Mouse (Mus musculus) forebrain, postnatal 0 days (tissue): ENCODE data around the gene Smg7. TPM values are rescaled to one million over a fixed set of nuclear protein-coding genes. Genes with fewer than 3 reads are reported as not detected.
A peak's percentile ranks its signal among the peaks of the same experiment; 100 is the strongest.

ENCODE experiments used
- ATAC-seq: fragments of 200-750 bp; cut with Nextera tagmentation; 2 replicates; pipeline ENCODE4 v1.8.0; 2017; ENCODE audit warnings: mild to moderate bottlenecking, moderate library complexity
- DNase-seq: peaks from one replicate; pipeline ENCODE4 v3.0.0-alpha.2; 2015
- H3K27ac ChIP-seq: fragments of 300-500 bp; sonication (generic); 2 replicates; pipeline ENCODE4 v1.5.1; 2014; ENCODE audit warnings: low read depth, mild to moderate bottlenecking, antibody characterized with exemption, low read length, moderate library complexity, mixed read lengths
- H3K27me3 ChIP-seq: fragments of 300-500 bp; sonication (generic); 2 replicates; pipeline ENCODE4 v1.6.1; 2014; ENCODE audit warnings: mild to moderate bottlenecking, low read length, mixed read lengths; ENCODE audit not compliant: insufficient read depth
- H3K36me3 ChIP-seq: fragments of 300-500 bp; sonication (generic); 2 replicates; pipeline ENCODE4 v1.6.1; 2014; ENCODE audit warnings: mild to moderate bottlenecking, moderate library complexity; ENCODE audit not compliant: insufficient read depth
- H3K4me1 ChIP-seq: fragments of 300-500 bp; sonication (generic); 2 replicates; pipeline ENCODE4 v1.6.1; 2014; ENCODE audit warnings: antibody characterized with exemption; ENCODE audit not compliant: insufficient read depth
- H3K4me2 ChIP-seq: fragments of 300-500 bp; sonication (generic); 2 replicates; pipeline ENCODE4 v1.6.1; 2014; ENCODE audit warnings: low read depth, mild to moderate bottlenecking, moderate library complexity
- H3K4me3 ChIP-seq: fragments of 300-500 bp; sonication (generic); 2 replicates; pipeline ENCODE4 v1.5.1; 2014; ENCODE audit warnings: low read depth, low read length, mixed read lengths
- H3K9ac ChIP-seq: fragments of 300-500 bp; sonication (generic); 2 replicates; pipeline ENCODE4 v1.6.1; 2014; ENCODE audit warnings: mild to moderate bottlenecking
- H3K9me3 ChIP-seq: fragments of 300-500 bp; sonication (generic); 2 replicates; pipeline ENCODE4 v1.6.1; 2016; ENCODE audit warnings: low read length
- CTCF ChIP-seq: sonication (generic); IDR thresholded peaks from 2 replicates; pipeline ENCODE4 v1.5.1; 2016; ENCODE audit warnings: antibody characterized with exemption, control low read depth, low read depth
- WGBS: fragments of 180-500 bp; shearing (Covaris S2); extraction: QIAGEN DNeasy Blood & Tissue Kit; methylation state at CpG from one replicate; pipeline ENCODE4 v1.1.7; 2014; 5-methylcytosine and 5-hydroxymethylcytosine counted together
- polyA plus RNA-seq: library from polyadenylated mRNA; unstranded; fragments of >200 nt; fragmentation: Nextera tagmentation; extraction: Ambion mirVana; gene quantifications from 2 replicates; pipeline ENCODE4 v1.2.1, GENCODE M21; 2015
- total RNA-seq: library from RNA; depleted of rRNA; stranded (reverse); fragments of >200 nt; gene quantifications from 2 replicates; pipeline ENCODE4 v1.2.3, GENCODE M21; 2014

Gene Smg7
- total and polyA plus RNA-seq, 2 experiments from 2014 or later: 26.1 to 67.7 TPM

GRCm38 (mm10) chr1:152916936-152917335 is 14.5 kb upstream of the Smg7 start:
- 0 out of 2 replicates have a peak, but pooled peaks cover 4% of the 10 kb centered on the region for H3K4me1 ChIP-seq
- WGBS: 94% methylated on average over 5 of the region's 5 CpGs
- no peak for DNase-seq
- H3K4me2 ChIP-seq: no peak overlapping the region
- H3K4me3 ChIP-seq: no peak overlapping the region
- no peaks in the 10 kb centered on the region for H3K9me3 ChIP-seq
- H3K27ac ChIP-seq: no peak overlapping the region
- no peak for ATAC-seq
- H3K9ac ChIP-seq: no peak overlapping the region
- TF ChIP-seq CTCF: no peak
- H3K36me3 ChIP-seq: no peaks in the 10 kb centered on the region
- no peaks in the 10 kb centered on the region for H3K27me3 ChIP-seq

GRCm38 (mm10) chr1:152915766-152916165 is 13.3 kb upstream of the Smg7 start:
- H3K27ac ChIP-seq: no peak overlapping the region
- H3K4me3 ChIP-seq: no peak overlapping the region
- no peaks in the 10 kb centered on the region for H3K27me3 ChIP-seq
- no peak for TF ChIP-seq CTCF
- 29% methylated on average over 5 of the region's 5 CpGs for WGBS
- no peaks in the 10 kb centered on the region for H3K36me3 ChIP-seq
- no peak overlapping the region for H3K9ac ChIP-seq
- DNase-seq (no peak), ATAC-seq (no peak)
- 0 out of 2 replicates have a peak, but pooled peaks cover 4% of the 10 kb centered on the region for H3K4me1 ChIP-seq
- no peak overlapping the region for H3K4me2 ChIP-seq
- no peaks in the 10 kb centered on the region for H3K9me3 ChIP-seq

GRCm38 (mm10) chr1:152913483-152914460 is 11.3 kb upstream of the Smg7 start:
- H3K36me3 ChIP-seq: no peaks in the 10 kb centered on the region
- WGBS: 79% methylated on average over 6 of the region's 6 CpGs
- TF ChIP-seq CTCF: no peak
- no peaks in the 10 kb centered on the region for H3K27me3 ChIP-seq
- no peak for ATAC-seq
- no peak overlapping the region for H3K4me3 ChIP-seq
- H3K27ac ChIP-seq: no peak overlapping the region
- H3K9ac ChIP-seq: no peak overlapping the region
- H3K9me3 ChIP-seq: no peaks in the 10 kb centered on the region
- H3K4me2 ChIP-seq: no peak overlapping the region
- DNase-seq: no peak
- H3K4me1 ChIP-seq: 0 out of 2 replicates have a peak, but pooled peaks cover 4% of the 10 kb centered on the region

- no peaks in the 10 kb centered on the region for H3K36me3 ChIP-seq
- DNase-seq (peak; percentile 88), ATAC-seq (peak; percentile 23; the same call in 1 of the 2 replicates)
- H3K4me2 ChIP-seq: peak overlapping the region; percentile 65
- peak overlapping the region; percentile 42; the same call in 1 of the 2 replicates for H3K27ac ChIP-seq
- under 1% methylated on average over 14 of the region's 14 CpGs for WGBS
- H3K27me3 ChIP-seq: no peaks in the 10 kb centered on the region
- no peaks in the 10 kb centered on the region for H3K4me1 ChIP-seq
- peak; percentile 80 for TF ChIP-seq CTCF
- peak overlapping the region; percentile 85 for H3K4me3 ChIP-seq
- 0 out of 2 replicates have a peak overlapping the region, but pooled peaks have one; percentile 4 for H3K9ac ChIP-seq
- H3K9me3 ChIP-seq: no peaks in the 10 kb centered on the region
These were observed 2.0 kb upstream of the Smg7 start for GRCm38 (mm10) chr1:152904469-152904868.

- TF ChIP-seq CTCF: no peak
- ATAC-seq: peak; percentile 12
- Histone ChIP-seq H3K4me3 (peak overlapping the region; percentile 85), H3K4me2 (peak overlapping the region; percentile 65), H3K9me3 (no peaks in the 10 kb centered on the region), H3K36me3 (no peaks in the 10 kb centered on the region), H3K4me1 (no peaks in the 10 kb centered on the region), H3K27me3 (no peaks in the 10 kb centered on the region), H3K9ac (peak overlapping the region; percentile 51), H3K27ac (peak overlapping the region; percentile 99)
- DNase-seq: peak; percentile 66
- WGBS: under 1% methylated on average over 36 of the region's 36 CpGs
These were observed 1.2 kb upstream of the Smg7 start for GRCm38 (mm10) chr1:152903591-152904135.

GRCm38 (mm10) chr1:152902665-152903516 is 445 bp upstream of the Smg7 start:
- H3K27ac ChIP-seq: peak overlapping the region; percentile 99
- H3K4me1 ChIP-seq: no peaks in the 10 kb centered on the region
- ATAC-seq (peak; percentile 90), DNase-seq (peak; percentile 99)
- no peaks in the 10 kb centered on the region for H3K36me3 ChIP-seq
- no peaks in the 10 kb centered on the region for H3K27me3 ChIP-seq
- peak overlapping the region; percentile 91 for H3K9ac ChIP-seq
- peak; percentile 36 for TF ChIP-seq CTCF
- peak overlapping the region; percentile 85 for H3K4me3 ChIP-seq
- peak overlapping the region; percentile 65 for H3K4me2 ChIP-seq
- WGBS: 2% methylated on average over 60 of the region's 69 CpGs
- no peaks in the 10 kb centered on the region for H3K9me3 ChIP-seq
